Mouse (Mus musculus) 416B (cell line): Measurements from ENCODE around the gene Sgk1.

Source experiments
- DNase-seq: peaks from one replicate; pipeline ENCODE4 v3.0.0; 2011; ENCODE audit warnings: low read depth

Sgk1 gene

GRCm38 (mm10) chr10:21975384-21975783, 93.4 kb downstream of the Sgk1 start:
- DNase-seq = no peak

GRCm38 (mm10) chr10:21976253-21976652, 94.3 kb downstream of the Sgk1 start:
- peak; percentile 93 for DNase-seq

GRCm38 (mm10) chr10:21978421-21978820, 96.4 kb downstream of the Sgk1 start:
- DNase-seq = peak; percentile 33

GRCm38 (mm10) chr10:21979286-21979965, 97.4 kb downstream of the Sgk1 start:
- no peak for DNase-seq

- DNase-seq = no peak
These were observed 98.9 kb downstream of the Sgk1 start for GRCm38 (mm10) chr10:21980780-21981435.

GRCm38 (mm10) chr10:21982303-21982702, 100.3 kb downstream of the Sgk1 start:
- no peak for DNase-seq

GRCm38 (mm10) chr10:21988489-21988888, 106.5 kb downstream of the Sgk1 start:
- no peak for DNase-seq

GRCm38 (mm10) chr10:21991351-21991840, 109.4 kb downstream of the Sgk1 start:
- peak; percentile 89 for DNase-seq

- DNase-seq = peak; percentile 81
These were observed 110.2 kb downstream of the Sgk1 start for GRCm38 (mm10) chr10:21991986-21992833.

GRCm38 (mm10) chr10:21992834-21993514, 111.0 kb downstream of the Sgk1 start:
- peak; percentile 67 for DNase-seq

- peak; percentile 72 for DNase-seq
These were observed 111.8 kb downstream of the Sgk1 start for GRCm38 (mm10) chr10:21993515-21994373.

GRCm38 (mm10) chr10:21994431-21994914, 112.5 kb downstream of the Sgk1 start:
- DNase-seq = peak; percentile 94

GRCm38 (mm10) chr10:21995221-21995620, 113.2 kb downstream of the Sgk1 start:
- DNase-seq = peak; percentile 89

- peak; percentile 77 for DNase-seq
These were observed 113.8 kb downstream of the Sgk1 start for GRCm38 (mm10) chr10:21995661-21996308.

- DNase-seq = no peak
These were observed 114.9 kb downstream of the Sgk1 start for GRCm38 (mm10) chr10:21996660-21997447.

- DNase-seq = no peak
These were observed 115.7 kb downstream of the Sgk1 start for GRCm38 (mm10) chr10:21997550-21998204.

- no peak for DNase-seq
These were observed 116.7 kb downstream of the Sgk1 start for GRCm38 (mm10) chr10:21998503-21999180.
